Mouse (Mus musculus) adrenal gland, postnatal 36 days (tissue): ENCODE data around the gene Hdac11. TPM values are rescaled to one million over a fixed set of nuclear protein-coding genes. Genes with fewer than 3 reads are reported as not detected.
"Not testable (repeated sequence)": the region's sequence is repeated elsewhere in the genome, so short reads cannot be mapped to it uniquely, and the experiment has no call there.

Experiments
- DNase-seq, 2 experiments: peaks; one replicate each; pipeline ENCODE4 v3.0.0; 2021; ENCODE audit warnings: mixed read lengths in 1 of 2
- total RNA-seq, 2 experiments: library from RNA; stranded (reverse); gene quantifications; 2 replicates each; pipeline ENCODE4 v1.2.3; 2021

Hdac11 gene
- total RNA-seq, 2 experiments from 2014 or later, result 5.8 to 6.2 TPM

- no peak for DNase-seq
These were observed 48.9 kb downstream of the Hdac11 start for GRCm38 (mm10) chr6:91205346-91205745.

- DNase-seq, result peak; percentile 51 to 59
These were observed 49.3 kb downstream of the Hdac11 start for GRCm38 (mm10) chr6:91205791-91206190.

GRCm38 (mm10) chr6:91207491-91207890, 51.0 kb downstream of the Hdac11 start:
- peak in 1 of 2 experiments; percentile 26 for DNase-seq

- DNase-seq, result no peak
These were observed 53.3 kb downstream of the Hdac11 start for GRCm38 (mm10) chr6:91209780-91210179.

GRCm38 (mm10) chr6:91210852-91211251, 54.4 kb downstream of the Hdac11 start:
- no peak for DNase-seq

GRCm38 (mm10) chr6:91212155-91212554, 55.7 kb downstream of the Hdac11 start, which contains the start of gene Fbln2:
Gene Fbln2 (plus strand): TSS chr6:91212455.
- not testable (repeated sequence) for DNase-seq

GRCm38 (mm10) chr6:91212571-91212970, 56.1 kb downstream of the Hdac11 start:
- peak; percentile 61 to 78 for DNase-seq

GRCm38 (mm10) chr6:91213287-91214218, 57.1 kb downstream of the Hdac11 start:
- no peak for DNase-seq

- DNase-seq, result no peak
These were observed 59.0 kb downstream of the Hdac11 start for GRCm38 (mm10) chr6:91215454-91215853.

GRCm38 (mm10) chr6:91218445-91218844, 62.0 kb downstream of the Hdac11 start:
- DNase-seq, result no peak

GRCm38 (mm10) chr6:91218871-91219270, 62.4 kb downstream of the Hdac11 start:
- DNase-seq, result no peak

- DNase-seq, result no peak
These were observed 63.6 kb downstream of the Hdac11 start for GRCm38 (mm10) chr6:91220062-91220461.

- DNase-seq, result peak; percentile 24 to 52
These were observed 64.6 kb downstream of the Hdac11 start for GRCm38 (mm10) chr6:91221094-91221493.

- DNase-seq, result no peak
These were observed 66.4 kb downstream of the Hdac11 start for GRCm38 (mm10) chr6:91222694-91223346.

Other genes with a start within 250 kb of the Hdac11 start
- 100 to 1,000 TPM in 1 of 2 experiments, 10 to 100 TPM in 1; 96.2 to 114 TPM for gene Iqsec1, start 168.0 kb upstream of the Hdac11 start, total RNA-seq
- 1 to 10 TPM; 3.6 to 6.2 TPM for gene Nup210, start 39.8 kb upstream of the Hdac11 start, total RNA-seq
- gene Fbln2, start 55.8 kb downstream of the Hdac11 start, total RNA-seq, result 10 to 100 TPM; 12.6 to 20.7 TPM